Mouse (Mus musculus) 416B (cell line): ENCODE measurements around the gene Hoxd11.

ENCODE experiments used
- DNase-seq: peaks from one replicate; pipeline ENCODE4 v3.0.0; 2011; ENCODE audit warnings: low read depth

Gene Hoxd11

GRCm38 (mm10) chr2:74681594-74682531 lies 2.5 kb downstream of the Hoxd11 start:
- DNase-seq = no peak

- no peak for DNase-seq
These were observed 3.4 kb downstream of the Hoxd11 start for GRCm38 (mm10) chr2:74682796-74683195.

- DNase-seq = no peak
These were observed 4.2 kb downstream of the Hoxd11 start for GRCm38 (mm10) chr2:74683471-74683951.

GRCm38 (mm10) chr2:74684106-74684505 lies 4.7 kb downstream of the Hoxd11 start:
- DNase-seq = no peak

- no peak for DNase-seq
These were observed 5.8 kb downstream of the Hoxd11 start for GRCm38 (mm10) chr2:74685059-74685603.

- peak; percentile 42 for DNase-seq
These were observed 7.1 kb downstream of the Hoxd11 start for GRCm38 (mm10) chr2:74686301-74686987.

- DNase-seq = no peak
These were observed 7.8 kb downstream of the Hoxd11 start for GRCm38 (mm10) chr2:74686988-74687697.

GRCm38 (mm10) chr2:74687698-74688555 lies 8.6 kb downstream of the Hoxd11 start:
- no peak for DNase-seq

- DNase-seq = no peak
These were observed 9.6 kb downstream of the Hoxd11 start for GRCm38 (mm10) chr2:74688795-74689573.

- no peak for DNase-seq
These were observed 10.4 kb downstream of the Hoxd11 start for GRCm38 (mm10) chr2:74689574-74690337.

GRCm38 (mm10) chr2:74690338-74690716 lies 11.0 kb downstream of the Hoxd11 start:
- no peak for DNase-seq

- DNase-seq = no peak
These were observed 11.9 kb downstream of the Hoxd11 start, which contains the start of gene Hoxd10 for GRCm38 (mm10) chr2:74691022-74691951. TSS of gene Hoxd10 (plus strand) at chr2:74691924.

- DNase-seq = no peak
These were observed 12.8 kb downstream of the Hoxd11 start for GRCm38 (mm10) chr2:74691995-74692807.

- no peak for DNase-seq
These were observed 13.6 kb downstream of the Hoxd11 start for GRCm38 (mm10) chr2:74692808-74693431.

- no peak for DNase-seq
These were observed 14.1 kb downstream of the Hoxd11 start for GRCm38 (mm10) chr2:74693432-74693827.

GRCm38 (mm10) chr2:74694066-74694465 lies 14.7 kb downstream of the Hoxd11 start:
- peak; percentile 12 for DNase-seq

GRCm38 (mm10) chr2:74695383-74695782 lies 16.0 kb downstream of the Hoxd11 start:
- DNase-seq = no peak
